Mouse (Mus musculus): Measurements from ENCODE around the gene Rpap3. TPM values are rescaled to one million over a fixed set of nuclear protein-coding genes. Genes with fewer than 3 reads are reported as not detected.

Rpap3 gene
- polyA plus RNA-seq (2015; fragmentation: Nextera tagmentation; extraction: Ambion mirVana), result 30.5 and 31.3 TPM in 2 replicates

GRCm38 (mm10) chr15:97705211-97706050 is at the start of gene Rpap3:
Gene Rpap3, minus strand, starts transcription at chr15:97705825.
- 1% methylated on average over 69 of the region's 71 CpGs for WGBS
- H3K4me3 ChIP-seq (replicated peaks), result peak within 1 kb of the TSS; percentile 95
- H3K27ac ChIP-seq (replicated peaks), result peak within 1 kb of the TSS; percentile 79
- H3K9me3 ChIP-seq (replicated peaks), result no peaks in the 10 kb centered on the region
- H3K36me3 ChIP-seq, result peaks cover 19% of the 10 kb centered on the region
- H3K9ac ChIP-seq (replicated peaks), result peak within 1 kb of the TSS; percentile 94
- H3K27me3 ChIP-seq (replicated peaks), result no peaks in the 10 kb centered on the region
- peaks cover 21% of the 10 kb centered on the region for H3K4me1 ChIP-seq
- ATAC-seq (ENCODE audit: low FRiP score), result peak; percentile 93
- H3K4me2 ChIP-seq, result peak within 1 kb of the TSS; percentile 76

GRCm38 (mm10) chr15:97755361-97755760 is 49.7 kb upstream of the Rpap3 start:
- no peak for ATAC-seq (ENCODE audit: low FRiP score)
- WGBS, result 53% methylated on average over 8 of the region's 8 CpGs

DNA sequence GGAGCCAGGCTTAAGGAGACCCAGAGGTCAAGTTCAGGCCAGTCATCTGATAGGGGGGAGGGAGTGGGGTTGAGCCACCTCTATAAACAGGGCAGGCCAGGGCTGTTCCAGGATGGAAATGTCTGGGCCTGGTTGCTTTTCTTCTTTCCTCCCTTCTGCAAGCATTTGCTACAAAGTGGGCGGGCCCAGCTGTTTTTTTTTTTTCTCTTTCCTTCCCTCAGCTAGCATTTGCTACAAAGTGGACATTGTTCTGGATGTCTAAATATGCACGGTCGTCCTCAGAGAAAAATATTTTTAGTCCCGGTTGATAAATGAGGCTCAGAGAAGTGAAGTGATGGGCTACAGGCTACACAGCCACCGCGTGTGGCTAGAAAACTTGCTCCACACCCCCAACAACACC is 48.9 kb upstream of the Rpap3 start:
- H3K27ac ChIP-seq (replicated peaks), result no peak overlapping the region
- ATAC-seq (ENCODE audit: low FRiP score), result no peak
- no peaks in the 10 kb centered on the region for H3K9me3 ChIP-seq (replicated peaks)
- H3K4me2 ChIP-seq, result no peak overlapping the region
- H3K4me3 ChIP-seq (replicated peaks), result no peak overlapping the region
- no peak overlapping the region for H3K9ac ChIP-seq (replicated peaks)
- H3K36me3 ChIP-seq, result peaks cover 17% of the 10 kb centered on the region
- peaks cover 20% of the 10 kb centered on the region for H3K4me1 ChIP-seq
- H3K27me3 ChIP-seq (replicated peaks), result no peaks in the 10 kb centered on the region
- 61% methylated on average over 6 of the region's 6 CpGs for WGBS

More at GRCm38 (mm10) chr15:97755361-97755760, 49.7 kb upstream of the Rpap3 start:
- no peak overlapping the region for H3K27ac ChIP-seq (replicated peaks)
- H3K9me3 ChIP-seq (replicated peaks), result no peaks in the 10 kb centered on the region
- H3K4me1 ChIP-seq, result peaks cover 15% of the 10 kb centered on the region
- H3K4me3 ChIP-seq (replicated peaks), result no peak overlapping the region
- no peak overlapping the region for H3K4me2 ChIP-seq
- no peak overlapping the region for H3K9ac ChIP-seq (replicated peaks)
- no peaks in the 10 kb centered on the region for H3K27me3 ChIP-seq (replicated peaks)
- H3K36me3 ChIP-seq, result peaks cover 21% of the 10 kb centered on the region

- no peak overlapping the region for H3K4me2 ChIP-seq
- WGBS, result 96% methylated on average over 5 of the region's 5 CpGs
- H3K9me3 ChIP-seq (replicated peaks), result no peaks in the 10 kb centered on the region
- peaks cover 20% of the 10 kb centered on the region for H3K4me1 ChIP-seq
- no peak overlapping the region for H3K9ac ChIP-seq (replicated peaks)
- no peak overlapping the region for H3K4me3 ChIP-seq (replicated peaks)
- H3K27ac ChIP-seq (replicated peaks), result no peak overlapping the region
- 0 out of 2 replicates have a peak, but pooled peaks cover under 1% of the 10 kb centered on the region for H3K36me3 ChIP-seq
- ATAC-seq (ENCODE audit: low FRiP score), result no peak
- no peaks in the 10 kb centered on the region for H3K27me3 ChIP-seq (replicated peaks)
These were observed 46.9 kb upstream of the Rpap3 start for GRCm38 (mm10) chr15:97752491-97752890.

GRCm38 (mm10) chr15:97751676-97752075 is 46.1 kb upstream of the Rpap3 start:
- no peak overlapping the region for H3K9ac ChIP-seq (replicated peaks)
- no peaks in the 10 kb centered on the region for H3K9me3 ChIP-seq (replicated peaks)
- H3K27ac ChIP-seq (replicated peaks), result no peak overlapping the region
- no peaks in the 10 kb centered on the region for H3K36me3 ChIP-seq
- peaks cover 20% of the 10 kb centered on the region for H3K4me1 ChIP-seq
- H3K4me2 ChIP-seq, result no peak overlapping the region
- H3K4me3 ChIP-seq (replicated peaks), result no peak overlapping the region
- 83% methylated on average over 2 of the region's 2 CpGs for WGBS
- H3K27me3 ChIP-seq (replicated peaks), result no peaks in the 10 kb centered on the region
- ATAC-seq (ENCODE audit: low FRiP score), result no peak

DNA sequence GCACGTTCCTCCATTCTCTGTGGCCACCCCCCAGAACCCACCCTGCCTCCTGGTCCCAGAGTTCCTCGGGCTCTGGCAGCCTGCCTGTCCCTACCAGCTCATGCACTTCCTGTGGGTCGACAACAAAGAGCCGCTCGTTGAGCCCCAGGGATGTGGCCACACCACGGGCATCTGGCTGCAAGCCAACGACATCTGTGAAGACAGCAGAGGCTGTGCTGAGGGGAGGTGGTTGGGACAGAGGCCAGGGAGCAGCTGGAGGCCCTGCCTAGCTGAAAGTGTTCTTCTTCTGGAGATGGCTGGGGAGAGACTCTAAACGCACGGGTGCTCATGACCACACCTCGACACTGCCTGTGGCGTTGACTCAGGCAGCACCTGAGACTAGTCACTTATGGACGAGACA is 45.1 kb upstream of the Rpap3 start:
- H3K9ac ChIP-seq (replicated peaks), result 0 out of 2 replicates have a peak overlapping the region, but pooled peaks have one; percentile 5
- peak overlapping the region; percentile 54 for H3K27ac ChIP-seq (replicated peaks)
- no peaks in the 10 kb centered on the region for H3K27me3 ChIP-seq (replicated peaks)
- H3K4me2 ChIP-seq, result peak overlapping the region; percentile 6; the same call in 1 of the 2 replicates
- peak; percentile 77 for ATAC-seq (ENCODE audit: low FRiP score)
- H3K9me3 ChIP-seq (replicated peaks), result no peaks in the 10 kb centered on the region
- H3K36me3 ChIP-seq, result no peaks in the 10 kb centered on the region
- H3K4me3 ChIP-seq (replicated peaks), result no peak overlapping the region
- H3K4me1 ChIP-seq, result peaks cover 17% of the 10 kb centered on the region
- 15% methylated on average over 12 of the region's 12 CpGs for WGBS

GRCm38 (mm10) chr15:97749841-97750240 is 44.2 kb upstream of the Rpap3 start:
- Histone ChIP-seq H3K4me1 (peaks cover 21% of the 10 kb centered on the region), H3K27me3 (replicated peaks) (no peaks in the 10 kb centered on the region), H3K4me2 (no peak overlapping the region), H3K4me3 (replicated peaks) (no peak overlapping the region), H3K36me3 (no peaks in the 10 kb centered on the region), H3K27ac (replicated peaks) (peak overlapping the region; percentile 54; the same call in 1 of the 2 replicates), H3K9ac (replicated peaks) (no peak overlapping the region), H3K9me3 (replicated peaks) (no peaks in the 10 kb centered on the region)
- WGBS, result 89% methylated on average over 13 of the region's 13 CpGs
- ATAC-seq (ENCODE audit: low FRiP score), result no peak

DNA sequence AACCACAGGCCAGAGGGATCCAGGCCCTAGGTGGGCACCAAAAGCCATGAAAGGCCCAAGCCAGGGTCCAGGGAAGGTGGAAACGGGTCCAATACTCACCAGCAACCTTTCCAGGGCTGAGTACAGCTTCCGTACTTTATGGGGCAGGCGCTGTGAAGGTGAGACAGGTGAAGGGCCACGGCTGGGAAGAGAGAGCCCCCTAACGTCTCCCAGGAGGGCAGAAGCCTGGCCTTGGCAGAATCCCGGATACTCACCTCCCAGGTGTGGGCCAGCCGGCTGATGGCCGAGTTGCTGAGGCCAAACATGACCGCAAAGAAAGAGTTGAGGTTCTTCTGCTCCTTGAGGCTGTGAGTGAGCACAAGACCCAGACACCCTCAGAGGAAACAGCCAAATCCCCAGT is 43.8 kb upstream of the Rpap3 start:
- ATAC-seq (ENCODE audit: low FRiP score), result no peak
- WGBS, result 97% methylated on average over 9 of the region's 9 CpGs
- Histone ChIP-seq H3K27me3 (replicated peaks) (no peaks in the 10 kb centered on the region), H3K27ac (replicated peaks) (no peak overlapping the region), H3K9me3 (replicated peaks) (no peaks in the 10 kb centered on the region), H3K4me2 (no peak overlapping the region), H3K9ac (replicated peaks) (no peak overlapping the region), H3K4me3 (replicated peaks) (no peak overlapping the region), H3K36me3 (no peaks in the 10 kb centered on the region), H3K4me1 (peaks cover 23% of the 10 kb centered on the region)

- Histone ChIP-seq H3K27me3 (replicated peaks) (no peaks in the 10 kb centered on the region), H3K4me3 (replicated peaks) (no peak overlapping the region), H3K27ac (replicated peaks) (no peak overlapping the region), H3K4me1 (peaks cover 23% of the 10 kb centered on the region), H3K4me2 (no peak overlapping the region), H3K36me3 (no peaks in the 10 kb centered on the region), H3K9me3 (replicated peaks) (no peaks in the 10 kb centered on the region), H3K9ac (replicated peaks) (no peak overlapping the region)
- 89% methylated on average over 4 of the region's 4 CpGs for WGBS
- ATAC-seq (ENCODE audit: low FRiP score), result no peak
These were observed 43.3 kb upstream of the Rpap3 start for GRCm38 (mm10) chr15:97748964-97749363.

DNA sequence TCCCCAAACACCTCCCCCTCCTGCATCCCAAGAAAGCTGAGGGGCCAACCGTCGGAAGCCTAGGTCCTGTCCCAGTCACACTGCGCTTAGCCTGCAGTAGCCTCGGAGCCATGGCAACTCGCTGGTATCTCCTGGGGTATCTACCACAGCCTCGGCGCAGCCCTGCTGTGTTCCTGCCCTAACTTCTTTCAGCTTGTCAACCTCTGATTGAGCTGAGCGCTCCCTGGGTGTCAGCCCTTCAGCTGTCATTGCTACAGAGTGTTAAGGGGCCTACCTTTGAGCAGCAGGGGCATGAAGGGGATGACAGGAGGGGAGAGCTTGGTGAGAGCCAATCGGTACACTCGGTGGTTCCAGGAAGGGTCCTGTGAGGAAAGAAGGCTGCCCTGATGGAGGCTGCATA is 42.7 kb upstream of the Rpap3 start:
- Histone ChIP-seq H3K9ac (replicated peaks) (no peak overlapping the region), H3K4me3 (replicated peaks) (no peak overlapping the region), H3K4me2 (no peak overlapping the region), H3K4me1 (peaks cover 23% of the 10 kb centered on the region), H3K36me3 (no peaks in the 10 kb centered on the region), H3K27me3 (replicated peaks) (no peaks in the 10 kb centered on the region), H3K9me3 (replicated peaks) (no peaks in the 10 kb centered on the region), H3K27ac (replicated peaks) (no peak overlapping the region)
- 34% methylated on average over 10 of the region's 10 CpGs for WGBS
- no peak for ATAC-seq (ENCODE audit: low FRiP score)

- no peaks in the 10 kb centered on the region for H3K36me3 ChIP-seq
- no peak overlapping the region for H3K4me2 ChIP-seq
- H3K9me3 ChIP-seq (replicated peaks), result no peaks in the 10 kb centered on the region
- peaks cover 23% of the 10 kb centered on the region for H3K4me1 ChIP-seq
- no peak for ATAC-seq (ENCODE audit: low FRiP score)
- H3K27me3 ChIP-seq (replicated peaks), result no peaks in the 10 kb centered on the region
- H3K9ac ChIP-seq (replicated peaks), result no peak overlapping the region
- WGBS, result 92% methylated on average over 4 of the region's 4 CpGs
- H3K27ac ChIP-seq (replicated peaks), result no peak overlapping the region
- H3K4me3 ChIP-seq (replicated peaks), result no peak overlapping the region
These were observed 41.9 kb upstream of the Rpap3 start for GRCm38 (mm10) chr15:97747486-97747885.

DNA sequence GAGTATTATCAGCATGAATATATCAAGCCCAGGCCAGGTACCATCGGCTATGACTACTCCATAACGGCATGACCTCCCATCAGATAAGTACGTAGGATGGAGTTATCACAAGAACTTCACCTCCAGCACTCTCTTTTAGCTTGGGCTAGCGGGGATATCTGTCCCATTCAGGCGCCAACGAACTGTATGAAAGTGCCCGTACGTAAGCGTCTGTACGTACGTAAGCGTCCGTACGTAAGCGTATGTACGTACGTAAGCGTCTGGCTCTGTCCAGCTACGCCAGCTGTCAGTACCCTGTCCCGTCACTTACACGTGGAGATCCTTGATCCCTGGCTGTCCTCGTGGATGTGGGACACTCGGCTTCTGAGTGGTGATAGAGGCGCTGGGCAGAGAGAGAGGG is 41.1 kb upstream of the Rpap3 start:
- no peaks in the 10 kb centered on the region for H3K36me3 ChIP-seq
- H3K9ac ChIP-seq (replicated peaks), result no peak overlapping the region
- no peak overlapping the region for H3K4me3 ChIP-seq (replicated peaks)
- H3K4me2 ChIP-seq, result no peak overlapping the region
- H3K27me3 ChIP-seq (replicated peaks), result no peaks in the 10 kb centered on the region
- peaks cover 26% of the 10 kb centered on the region for H3K4me1 ChIP-seq
- ATAC-seq (ENCODE audit: low FRiP score), result no peak
- 96% methylated on average over 24 of the region's 24 CpGs for WGBS
- no peak overlapping the region for H3K27ac ChIP-seq (replicated peaks)
- H3K9me3 ChIP-seq (replicated peaks), result no peaks in the 10 kb centered on the region
